Mouse (Mus musculus) spleen, adult 10 weeks (tissue): ENCODE data around the gene Celf2. TPM values are rescaled to one million over a fixed set of nuclear protein-coding genes. Genes with fewer than 3 reads are reported as not detected.

ENCODE experiments used
- polyA plus RNA-seq: library from polyadenylated mRNA; stranded (reverse); fragments of 350-450 nt; fragmentation: Illumina TruSeq; extraction: RNeasy Lipid Tissue Mini Kit (QIAGEN cat#74804); gene quantifications from one replicate; pipeline ENCODE4 v1.2.3, GENCODE M21; 2015; ENCODE audit warnings: low replicate concordance; ENCODE audit not compliant: insufficient read depth

The Celf2 gene
- polyA plus RNA-seq, result 139 TPM

GRCm38 (mm10) chr2:7509463-7509862 is at the start of gene Celf2:
TSS of gene Celf2 (minus strand) at chr2:7509563.

